Mouse (Mus musculus): ENCODE results near the gene Rxrb.

DNA sequence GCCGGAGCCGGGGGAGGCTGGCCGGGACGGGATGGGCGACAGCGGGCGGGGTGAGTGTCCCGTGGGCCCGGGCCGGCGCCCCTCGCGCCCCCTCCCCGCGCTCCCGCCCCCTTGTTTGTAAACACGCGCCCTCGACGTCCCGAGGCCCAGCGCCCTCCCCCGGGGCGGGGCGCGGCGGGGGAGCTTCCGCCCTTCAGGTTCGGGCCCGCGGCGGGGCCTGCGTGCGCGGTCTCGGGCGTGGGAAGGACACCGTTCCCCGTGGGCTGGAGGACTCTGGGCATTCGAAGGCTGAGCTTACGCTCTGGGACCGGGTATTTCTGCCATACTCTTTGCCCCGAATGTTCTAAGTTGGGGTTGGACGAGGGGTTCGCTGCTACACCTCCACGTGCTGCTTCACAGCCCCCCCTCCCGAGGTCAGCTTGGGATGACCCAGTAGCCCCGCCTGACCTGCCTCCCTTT, 591 bp downstream of the Rxrb start:
- no peak for TF ChIP-seq EP300 (IDR thresholded peaks at IDR 0.05; ENCODE audit: low read depth)
- no peak for TF ChIP-seq CTCF (IDR thresholded peaks at IDR 0.05; ENCODE audit: low read depth)
